Mouse (Mus musculus) CD4-positive, CD25-positive, alpha-beta regulatory T cell, adult 4 months (primary cell): Measurements from ENCODE around the gene Ndrg3. TPM values are rescaled to one million over a fixed set of nuclear protein-coding genes. Genes with fewer than 3 reads are reported as not detected.
"Not testable (repeated sequence)": the region's sequence is repeated elsewhere in the genome, so short reads cannot be mapped to it uniquely, and the experiment has no call there.

Experiments
- ATAC-seq: one replicate; pipeline ENCODE4 v1.8.0; 2017
- polyA plus RNA-seq, 2 experiments: library from polyadenylated mRNA; unstranded; fragments of 100-300 nt; shearing (Covaris generic); gene quantifications; one replicate each; pipeline ENCODE4 v1.2.1; 2017

Gene Ndrg3
- polyA plus RNA-seq, 2 experiments from 2014 or later, result 155 to 181 TPM

GRCm38 (mm10) chr2:156898374-156898773 is 93.5 kb downstream of the Ndrg3 start:
- ATAC-seq, result no peak

GRCm38 (mm10) chr2:156897034-156897433 is 94.8 kb downstream of the Ndrg3 start:
- ATAC-seq, result no peak

- no peak for ATAC-seq
Observed at GRCm38 (mm10) chr2:156896384-156896914, 95.4 kb downstream of the Ndrg3 start.

- no peak for ATAC-seq
Observed at GRCm38 (mm10) chr2:156894496-156895265, 97.2 kb downstream of the Ndrg3 start.

- ATAC-seq, result no peak
Observed at GRCm38 (mm10) chr2:156892821-156893220, 99.0 kb downstream of the Ndrg3 start.

- no peak for ATAC-seq
Observed at GRCm38 (mm10) chr2:156892240-156892639, 99.6 kb downstream of the Ndrg3 start.

GRCm38 (mm10) chr2:156888490-156888889 is 103.4 kb downstream of the Ndrg3 start:
- ATAC-seq, result no peak

GRCm38 (mm10) chr2:156887017-156887416 is 104.8 kb downstream of the Ndrg3 start, which contains the start of gene Sla2:
TSS of gene Sla2 (minus strand) at chr2:156887192.
- ATAC-seq, result peak; percentile 89

GRCm38 (mm10) chr2:156886084-156886631 is 105.7 kb downstream of the Ndrg3 start:
- ATAC-seq, result peak; percentile 39

- ATAC-seq, result not testable (repeated sequence)
Observed at GRCm38 (mm10) chr2:156885666-156886065, 106.2 kb downstream of the Ndrg3 start.

- ATAC-seq, result no peak
Observed at GRCm38 (mm10) chr2:156884396-156885211, 107.3 kb downstream of the Ndrg3 start.

- peak; percentile 35 for ATAC-seq
Observed at GRCm38 (mm10) chr2:156882431-156883001, 109.3 kb downstream of the Ndrg3 start.

- no peak for ATAC-seq
Observed at GRCm38 (mm10) chr2:156879541-156879940, 112.3 kb downstream of the Ndrg3 start.

GRCm38 (mm10) chr2:156877726-156878125 is 114.1 kb downstream of the Ndrg3 start:
- ATAC-seq, result peak; percentile 89

Other genes with a start within 250 kb of the Ndrg3 start
- gene Myl9, start 216.6 kb downstream of the Ndrg3 start, polyA plus RNA-seq, result not detected
- gene Tgif2, start 152.0 kb downstream of the Ndrg3 start, polyA plus RNA-seq, result 10 to 100 TPM; 10.4 to 14.6 TPM
- gene 4930518I15Rik, start 134.1 kb downstream of the Ndrg3 start, polyA plus RNA-seq, result 10 to 100 TPM; 25.0 to 27.3 TPM
- gene Rab5if, start 128.9 kb downstream of the Ndrg3 start, polyA plus RNA-seq, result 1 to 10 TPM; 5.1 to 5.4 TPM
- gene Sla2, start 104.9 kb downstream of the Ndrg3 start, polyA plus RNA-seq, result 10 to 100 TPM; 68.5 to 86.7 TPM
- gene Dsn1, start 15.1 kb upstream of the Ndrg3 start, polyA plus RNA-seq, result 10 to 100 TPM; 10.8 to 16.6 TPM
- under 1 TPM in 1 of 2 experiments, not detected in 1; 0.16 TPM for gene Soga1, start 87.2 kb upstream of the Ndrg3 start, polyA plus RNA-seq
- gene Tldc2, start 95.0 kb upstream of the Ndrg3 start, polyA plus RNA-seq, result not detected
- 100 to 1,000 TPM; 611 to 673 TPM for gene Samhd1, start 143.2 kb upstream of the Ndrg3 start, polyA plus RNA-seq
- gene Rbl1, start 212.5 kb upstream of the Ndrg3 start, polyA plus RNA-seq, result 10 to 100 TPM; 19.3 to 23.4 TPM